Mouse (Mus musculus) limb, embryonic 12.5 days (tissue): ENCODE results near the gene Mrps18b. TPM values are rescaled to one million over a fixed set of nuclear protein-coding genes. Genes with fewer than 3 reads are reported as not detected.
A peak's percentile ranks its signal among the peaks of the same experiment; 100 is the strongest.

ENCODE experiments used
- ATAC-seq: fragments of 200-750 bp; cut with Nextera tagmentation; 2 replicates; pipeline ENCODE4 v1.8.0; 2017; ENCODE audit warnings: low read depth, moderate TSS enrichment; ENCODE audit not compliant: insufficient number of reproducible peaks, insufficient read depth, low FRiP score, low TSS enrichment
- H3K27ac ChIP-seq: fragments of 300-500 bp; sonication (generic); 2 replicates; pipeline ENCODE4 v1.5.1; 2016; ENCODE audit warnings: mild to moderate bottlenecking, moderate library complexity
- H3K27me3 ChIP-seq: fragments of 300-500 bp; sonication (generic); 2 replicates; pipeline ENCODE4 v1.6.1; 2016; ENCODE audit warnings: mild to moderate bottlenecking, moderate library complexity
- H3K36me3 ChIP-seq: fragments of 300-500 bp; sonication (generic); 2 replicates; pipeline ENCODE4 v1.6.1; 2016; ENCODE audit warnings: mild to moderate bottlenecking, moderate library complexity
- H3K4me1 ChIP-seq: fragments of 300-500 bp; sonication (generic); replicated peaks from 2 replicates; pipeline ENCODE4 v1.6.1; 2016
- H3K4me2 ChIP-seq: fragments of 300-500 bp; sonication (generic); 2 replicates; pipeline ENCODE4 v1.6.1; 2016; ENCODE audit warnings: mild to moderate bottlenecking, moderate library complexity
- H3K4me3 ChIP-seq: fragments of 300-500 bp; sonication (generic); replicated peaks from 2 replicates; pipeline ENCODE4 v1.5.1; 2016; ENCODE audit warnings: mild to moderate bottlenecking
- H3K9ac ChIP-seq: fragments of 300-500 bp; sonication (generic); replicated peaks from 2 replicates; pipeline ENCODE4 v1.6.1; 2016; ENCODE audit warnings: mild to moderate bottlenecking, moderate library complexity
- H3K9me3 ChIP-seq: fragments of 300-500 bp; sonication (generic); 2 replicates; pipeline ENCODE4 v1.6.1; 2016; ENCODE audit warnings: mild to moderate bottlenecking, moderate library complexity
- WGBS: fragments of 180-500 bp; shearing (Covaris S2); methylation state at CpG from one replicate; pipeline ENCODE4 v1.1.7; 2016; 5-methylcytosine and 5-hydroxymethylcytosine counted together
- polyA plus RNA-seq: library from polyadenylated mRNA; unstranded; fragments of >200 nt; fragmentation: Nextera tagmentation; extraction: Ambion mirVana; gene quantifications from 2 replicates; pipeline ENCODE4 v1.2.1, GENCODE M21; 2016

Mrps18b gene
- polyA plus RNA-seq, 1 experiment from 2014 or later, result 61.2 TPM

GRCm38 (mm10) chr17:35870884-35871696 lies 45.1 kb downstream of the Mrps18b start:
- WGBS, result 88% methylated on average over 8 of the region's 8 CpGs
- Histone ChIP-seq H3K4me2 (peak overlapping the region; percentile 98), H3K27ac (peak overlapping the region; percentile 76; the same call in 1 of the 2 replicates), H3K36me3 (peaks cover 59% of the 10 kb centered on the region), H3K27me3 (no peaks in the 10 kb centered on the region), H3K4me1 (peaks cover 45% of the 10 kb centered on the region), H3K9me3 (0 out of 2 replicates have a peak, but pooled peaks cover 3% of the 10 kb centered on the region), H3K4me3 (peak overlapping the region; percentile 67), H3K9ac (peak overlapping the region; percentile 79; the same call in 1 of the 2 replicates)
- ATAC-seq, result no peak

GRCm38 (mm10) chr17:35870151-35870883 lies 45.9 kb downstream of the Mrps18b start:
- 61% methylated on average over 9 of the region's 9 CpGs for WGBS
- Histone ChIP-seq H3K4me1 (peaks cover 45% of the 10 kb centered on the region), H3K27ac (peak overlapping the region; percentile 76), H3K36me3 (peaks cover 54% of the 10 kb centered on the region), H3K4me3 (peak overlapping the region; percentile 67), H3K9me3 (0 out of 2 replicates have a peak, but pooled peaks cover 3% of the 10 kb centered on the region), H3K9ac (peak overlapping the region; percentile 79), H3K27me3 (no peaks in the 10 kb centered on the region), H3K4me2 (peak overlapping the region; percentile 98)
- no peak for ATAC-seq

GRCm38 (mm10) chr17:35869346-35870067 lies 46.7 kb downstream of the Mrps18b start:
- H3K27ac ChIP-seq, result peak overlapping the region; percentile 76
- 0 out of 2 replicates have a peak, but pooled peaks cover 3% of the 10 kb centered on the region for H3K9me3 ChIP-seq
- peaks cover 52% of the 10 kb centered on the region for H3K4me1 ChIP-seq
- H3K36me3 ChIP-seq, result peaks cover 47% of the 10 kb centered on the region
- 6% methylated on average over 7 of the region's 7 CpGs for WGBS
- H3K4me3 ChIP-seq, result peak overlapping the region; percentile 67
- H3K27me3 ChIP-seq, result no peaks in the 10 kb centered on the region
- peak overlapping the region; percentile 98 for H3K4me2 ChIP-seq
- ATAC-seq, result no peak
- H3K9ac ChIP-seq, result peak overlapping the region; percentile 79

DNA sequence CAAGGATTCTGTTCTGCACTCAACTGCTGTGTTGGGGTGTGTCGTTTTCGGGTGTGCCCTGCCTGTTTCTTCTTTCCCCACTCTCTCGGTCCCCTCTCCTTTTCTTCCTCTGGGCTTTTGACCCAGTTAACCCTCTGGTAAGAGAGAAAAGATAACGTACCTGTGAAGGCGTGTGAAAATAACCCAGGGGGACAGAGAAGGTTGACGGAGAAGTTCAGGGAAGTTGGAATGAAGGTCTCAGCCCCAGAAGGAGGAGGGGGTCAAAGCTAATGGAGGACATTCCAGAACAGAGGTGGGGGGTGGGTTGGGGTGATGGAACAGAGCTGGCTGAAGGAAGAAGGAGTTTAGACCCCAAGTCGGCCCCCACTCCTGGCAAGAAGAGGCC lies 47.2 kb downstream of the Mrps18b start:
- Histone ChIP-seq H3K9ac (peak overlapping the region; percentile 79), H3K4me2 (peak overlapping the region; percentile 98), H3K36me3 (peaks cover 47% of the 10 kb centered on the region), H3K27ac (peak overlapping the region; percentile 76), H3K9me3 (0 out of 2 replicates have a peak, but pooled peaks cover 3% of the 10 kb centered on the region), H3K4me1 (peaks cover 55% of the 10 kb centered on the region), H3K27me3 (no peaks in the 10 kb centered on the region), H3K4me3 (peak overlapping the region; percentile 67)
- 7% methylated on average over 7 of the region's 7 CpGs for WGBS
- no peak for ATAC-seq

- ATAC-seq, result no peak
- WGBS, result 33% methylated on average over 17 of the region's 17 CpGs
- peaks cover 47% of the 10 kb centered on the region for H3K36me3 ChIP-seq
Measured at GRCm38 (mm10) chr17:35868165-35868820, 47.9 kb downstream of the Mrps18b start.

GRCm38 (mm10) chr17:35866911-35867890 lies 49.0 kb downstream of the Mrps18b start:
- Histone ChIP-seq H3K27me3 (no peaks in the 10 kb centered on the region), H3K4me3 (peak overlapping the region; percentile 67), H3K9ac (peak overlapping the region; percentile 79), H3K4me2 (peak overlapping the region; percentile 98), H3K36me3 (peaks cover 39% of the 10 kb centered on the region), H3K9me3 (0 out of 2 replicates have a peak, but pooled peaks cover 3% of the 10 kb centered on the region), H3K4me1 (peaks cover 49% of the 10 kb centered on the region), H3K27ac (peak overlapping the region; percentile 96)
- 8% methylated on average over 26 of the region's 26 CpGs for WGBS
- ATAC-seq, result no peak

More at GRCm38 (mm10) chr17:35868165-35868820, 47.9 kb downstream of the Mrps18b start:
- H3K4me2 ChIP-seq, result peak overlapping the region; percentile 98
- 0 out of 2 replicates have a peak, but pooled peaks cover 3% of the 10 kb centered on the region for H3K9me3 ChIP-seq
- no peaks in the 10 kb centered on the region for H3K27me3 ChIP-seq
- peak overlapping the region; percentile 67 for H3K4me3 ChIP-seq
- H3K4me1 ChIP-seq, result peaks cover 50% of the 10 kb centered on the region
- H3K27ac ChIP-seq, result peak overlapping the region; percentile 76
- peak overlapping the region; percentile 79 for H3K9ac ChIP-seq

GRCm38 (mm10) chr17:35866281-35866831 lies 49.8 kb downstream of the Mrps18b start:
- H3K4me3 ChIP-seq, result peak overlapping the region; percentile 67
- WGBS, result 1% methylated on average over 31 of the region's 38 CpGs
- H3K4me1 ChIP-seq, result peaks cover 49% of the 10 kb centered on the region
- H3K9me3 ChIP-seq, result 0 out of 2 replicates have a peak, but pooled peaks cover 3% of the 10 kb centered on the region
- peak overlapping the region; percentile 98 for H3K4me2 ChIP-seq
- H3K9ac ChIP-seq, result peak overlapping the region; percentile 79
- no peaks in the 10 kb centered on the region for H3K27me3 ChIP-seq
- H3K36me3 ChIP-seq, result peaks cover 33% of the 10 kb centered on the region
- peak overlapping the region; percentile 96 for H3K27ac ChIP-seq
- ATAC-seq, result peak; percentile 44; the same call in 1 of the 2 replicates

DNA sequence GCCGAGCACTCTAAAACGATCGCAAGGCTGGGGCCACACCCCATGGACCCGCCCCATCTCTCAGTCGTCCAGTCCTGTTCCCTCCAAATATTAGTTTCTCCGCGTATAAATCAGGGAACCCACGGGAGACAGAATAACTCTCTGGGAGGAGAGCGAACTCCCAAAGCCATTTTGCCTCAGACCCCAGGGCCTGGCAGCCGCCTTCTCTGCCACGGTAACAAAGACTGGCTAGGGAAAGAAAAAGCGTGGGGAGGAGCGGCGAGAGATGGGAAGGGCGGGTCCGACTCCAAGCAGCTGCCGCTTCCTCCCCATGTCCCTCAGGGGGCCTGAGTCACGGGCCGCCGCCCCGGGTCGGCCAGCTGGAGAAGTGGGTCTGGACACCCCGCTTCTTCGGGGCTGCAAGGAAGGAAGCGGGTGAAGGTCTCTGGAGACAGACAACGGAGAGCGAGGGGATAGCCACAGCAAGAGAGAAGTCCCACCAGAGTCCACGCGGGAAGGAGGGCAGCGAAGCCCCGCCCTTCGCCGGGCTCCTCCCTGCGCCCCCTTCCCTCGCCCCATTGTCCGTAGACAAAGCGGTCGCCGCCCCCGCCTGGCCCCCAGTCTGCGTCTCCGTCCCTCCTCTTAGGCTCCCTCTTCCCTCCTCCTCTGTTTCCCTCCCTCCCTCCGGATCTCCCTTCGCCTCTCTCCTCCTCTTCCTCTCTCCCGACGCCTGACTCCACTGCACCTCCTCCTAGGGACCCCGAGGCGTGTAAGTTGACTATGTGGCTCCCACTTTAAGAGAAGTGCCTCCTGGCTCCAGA lies 50.5 kb downstream of the Mrps18b start, which contains the start of gene Ppp1r18:
Gene Ppp1r18 (plus strand): TSS at position 113 of the 800 bp plus-strand sequence.
- peaks cover 49% of the 10 kb centered on the region for H3K4me1 ChIP-seq
- under 1% methylated on average over 47 of the region's 48 CpGs for WGBS
- peak within 1 kb of the TSS; percentile 79 for H3K9ac ChIP-seq

More for the DNA sequence above, 50.5 kb downstream of the Mrps18b start, which contains the start of gene Ppp1r18:
- peak within 1 kb of the TSS; percentile 98 for H3K4me2 ChIP-seq
- no peaks in the 10 kb centered on the region for H3K27me3 ChIP-seq
- H3K27ac ChIP-seq, result peak within 1 kb of the TSS; percentile 96
- peak within 1 kb of the TSS; percentile 67 for H3K4me3 ChIP-seq
- peak; percentile 51 for ATAC-seq
- H3K36me3 ChIP-seq, result peaks cover 26% of the 10 kb centered on the region; the same call in 1 of the 2 replicates
- 0 out of 2 replicates have a peak, but pooled peaks cover 2% of the 10 kb centered on the region for H3K9me3 ChIP-seq
